Comparison of ENCODE assay signal across 27 mouse cellular contexts in genomic region chr6:92016738-92017137, GRCm38 (mm10). TPM values are rescaled to one million over a fixed set of nuclear protein-coding genes. Genes with fewer than 3 reads are reported as not detected.
DNase-seq lines count a peak whose midpoint lies in the region; ATAC-seq and TF ChIP-seq lines count a peak whose summit lies in the region.
"Had no signal": no experiment of that assay in that cellular context is flagged by ENCODE, and none has a peak within 500 bp of the region (broad histone marks: within the 10 kb centered on the region; RNA-seq: fewer than 3 reads in every experiment).

No protein-coding gene starts in this region.

- H3K4me2 ChIP-seq in midbrain, postnatal 0 days (ENCODE audit: low read depth, low read length, poor library complexity, severe bottlenecking) = no peak overlapping the region
- no peak overlapping the region for H3K4me2 ChIP-seq in midbrain, embryonic 16.5 days (ENCODE audit: low read length)
- H3K4me2 ChIP-seq: heart, embryonic 12.5 days; limb, embryonic 13.5 days; liver, embryonic 11.5 days; lung, embryonic 15.5 days; midbrain, embryonic 15.5 days; neural tube, embryonic 12.5 days had no signal

- TF ChIP-seq EP300 in heart, adult 2 months (IDR thresholded peaks at IDR 0.05; ENCODE audit: insufficient read depth, low read depth, low read length) = no peak

- no peaks in the 10 kb centered on the region for H3K27me3 ChIP-seq in heart, adult 2 months (ENCODE audit: control insufficient read depth, insufficient read depth, low read length)
- H3K27me3 ChIP-seq in midbrain, postnatal 0 days (ENCODE audit: insufficient read depth, low read length) = no peaks in the 10 kb centered on the region
- H3K27me3 ChIP-seq in midbrain, embryonic 16.5 days (ENCODE audit: control insufficient read depth, insufficient read depth, low read depth, low read length) = no peaks in the 10 kb centered on the region
- H3K27me3 ChIP-seq: heart, embryonic 12.5 days; limb, embryonic 13.5 days; lung, embryonic 15.5 days; midbrain, embryonic 15.5 days; neural tube, embryonic 12.5 days had no signal

- intact Hi-C loops in heart, adult 2 months (cut with DNase I) = loop anchor here (10.0 kb wide), 1 partner anchor 48 kb away; no protein-coding TSS in a partner anchor

- H3K9ac ChIP-seq in heart, adult 2 months (ENCODE audit: low read depth, low read length) = peak overlapping the region; percentile 14; the same call in 1 of the 2 replicates
- no peak overlapping the region for H3K9ac ChIP-seq in midbrain, postnatal 0 days (replicated peaks; ENCODE audit: low read length, poor library complexity, severe bottlenecking)
- no peak overlapping the region for H3K9ac ChIP-seq in midbrain, embryonic 16.5 days (ENCODE audit: low read depth, low read length)
- H3K9ac ChIP-seq: heart, embryonic 12.5 days; limb, embryonic 13.5 days; lung, embryonic 15.5 days; midbrain, embryonic 15.5 days; neural tube, embryonic 12.5 days had no signal

- H3K79me2 ChIP-seq in heart, adult 2 months (replicated peaks; ENCODE audit: control insufficient read depth, insufficient read depth, low read length) = no peaks in the 10 kb centered on the region; the same call in 1 of the 2 replicates

- 71% methylated on average over 6 of the region's 6 CpGs for WGBS in heart, adult 2 months
- 76% methylated on average over 6 of the region's 6 CpGs for WGBS in midbrain, postnatal 0 days
- WGBS in midbrain, embryonic 16.5 days = 71% methylated on average over 6 of the region's 6 CpGs

- peak; percentile 38 to 53 for DNase-seq in cerebellum, postnatal 14 days
- DNase-seq in cerebellum, adult 18-20 months = no peak
- no peak for DNase-seq in heart, adult 2 months
- DNase-seq in heart, postnatal 4 days = no peak
- peak; percentile 44 for DNase-seq in midbrain, postnatal 0 days (ENCODE audit: low spot score)
- DNase-seq in kidney, postnatal 4 days = no peak
- DNase-seq: adrenal gland, adult 2 months; adrenal gland, postnatal 36 days; cerebellum, adult 9-10 months; gastrocnemius, postnatal 25 days; heart, adult 18-20 months; kidney, adult 11 months; kidney, postnatal 14 days; thymus, postnatal 4 days had no signal

- H3K36me3 ChIP-seq in heart, adult 2 months (ENCODE audit: control insufficient read depth, insufficient read depth, low read length) = peaks cover 2% of the 10 kb centered on the region; the same call in 1 of the 2 replicates
- H3K36me3 ChIP-seq in midbrain, postnatal 0 days (ENCODE audit: insufficient read depth, low read length) = no peaks in the 10 kb centered on the region
- no peaks in the 10 kb centered on the region for H3K36me3 ChIP-seq in midbrain, embryonic 16.5 days (ENCODE audit: control insufficient read depth, insufficient read depth, low read length)
- H3K36me3 ChIP-seq: heart, embryonic 12.5 days; limb, embryonic 13.5 days; lung, embryonic 15.5 days; midbrain, embryonic 10.5 days; midbrain, embryonic 15.5 days; neural tube, embryonic 12.5 days had no signal

- peak overlapping the region; percentile 10 for H3K27ac ChIP-seq in heart, adult 2 months
- H3K27ac ChIP-seq in midbrain, postnatal 0 days (ENCODE audit: low read depth, low read length) = 0 out of 2 replicates have a peak overlapping the region, but pooled peaks have one; percentile 27
- H3K27ac ChIP-seq in midbrain, embryonic 16.5 days (ENCODE audit: low read length) = no peak overlapping the region
- H3K27ac ChIP-seq: limb, embryonic 13.5 days; lung, embryonic 15.5 days; midbrain, embryonic 10.5 days; midbrain, embryonic 15.5 days; neural tube, embryonic 12.5 days had no signal

- H3K4me1 ChIP-seq in heart, adult 2 months (ENCODE audit: control insufficient read depth, insufficient read depth, low read length) = peaks cover 38% of the 10 kb centered on the region
- peaks cover 5% of the 10 kb centered on the region; the same call in 1 of the 2 replicates for H3K4me1 ChIP-seq in midbrain, postnatal 0 days (ENCODE audit: insufficient read depth, low read length)
- H3K4me1 ChIP-seq in midbrain, embryonic 16.5 days (ENCODE audit: control insufficient read depth, insufficient read depth, low read length) = peaks cover 4% of the 10 kb centered on the region; the same call in 1 of the 2 replicates
- H3K4me1 ChIP-seq: midbrain, embryonic 10.5 days; midbrain, embryonic 15.5 days; neural tube, embryonic 12.5 days had no signal

- TF ChIP-seq POLR2A in heart, adult 2 months (IDR thresholded peaks at IDR 0.05; ENCODE audit: insufficient read depth, low read depth, low read length) = no peak

- H3K9me3 ChIP-seq in midbrain, postnatal 0 days (ENCODE audit: low read length) = no peaks in the 10 kb centered on the region
- no peaks in the 10 kb centered on the region for H3K9me3 ChIP-seq in midbrain, embryonic 16.5 days (replicated peaks; ENCODE audit: control insufficient read depth, low read length, poor library complexity, severe bottlenecking)
- H3K9me3 ChIP-seq: heart, embryonic 12.5 days; limb, embryonic 13.5 days; lung, embryonic 15.5 days; midbrain, embryonic 10.5 days; midbrain, embryonic 15.5 days; neural tube, embryonic 12.5 days had no signal

- no peak for TF ChIP-seq CTCF in heart, adult 2 months (IDR thresholded peaks at IDR 0.05)
- no peak for TF ChIP-seq CTCF in midbrain, postnatal 0 days (IDR thresholded peaks at IDR 0.05)

- ATAC-seq in midbrain, postnatal 0 days (ENCODE audit: low FRiP score) = no peak
- ATAC-seq in midbrain, embryonic 16.5 days = no peak
- ATAC-seq: activated CD4-positive, CD25-positive, alpha-beta regulatory T cell, adult 4 months; inflammation-experienced regulatory T-cells, adult 6 months; midbrain, embryonic 15.5 days had no signal

- no peak overlapping the region for H3K4me3 ChIP-seq in heart, adult 2 months
- H3K4me3 ChIP-seq in midbrain, postnatal 0 days (ENCODE audit: low read depth, low read length) = no peak overlapping the region
- H3K4me3 ChIP-seq in midbrain, embryonic 16.5 days (ENCODE audit: low read depth, low read length) = no peak overlapping the region
- H3K4me3 ChIP-seq: erythroblast, embryonic 14.5 days; heart, embryonic 12.5 days; limb, embryonic 13.5 days; lung, embryonic 15.5 days; midbrain, embryonic 10.5 days; midbrain, embryonic 15.5 days; myocyte; neural tube, embryonic 12.5 days had no signal

RNA-seq across cellular contexts. Expression of gene Fgd5, which starts 38.1 kb away (rescaled TPM):
- 10 to 100 TPM; 21.0 to 21.8 TPM for total RNA-seq in heart, adult 2 months (2021)
- 12.7 and 18.4 TPM in 2 replicates for polyA plus RNA-seq in heart, adult 2 months (2012; rRNA removed)
- 10 to 100 TPM; 24.8 to 26.4 TPM for total RNA-seq in heart, postnatal 4 days (2021)
- 13.8 TPM in 2 replicates for total RNA-seq in midbrain, postnatal 0 days (2014; rRNA removed)
- 7.9 and 8.1 TPM in 2 replicates for polyA plus RNA-seq in midbrain, postnatal 0 days (2015; fragmentation: Nextera tagmentation; extraction: Ambion mirVana)
- polyA plus RNA-seq in midbrain, embryonic 16.5 days (2015; fragmentation: Nextera tagmentation; extraction: Ambion mirVana) = 10.0 and 11.2 TPM in 2 replicates
- total RNA-seq: MEL had no signal
- polyA plus RNA-seq: inflammation-experienced regulatory T-cells, adult 6 months; myocyte had no signal

Comparison
In these comparisons a context has a peak if more than half of its experiments do, and no peak if none do; other contexts are left out.
1. DNase-seq: peak in cerebellum, postnatal 14 days (2 of 2) and midbrain, postnatal 0 days (single experiment); none in cerebellum, adult 18-20 months (0 of 2), heart, adult 2 months (0 of 2), heart, postnatal 4 days (single experiment) and kidney, postnatal 4 days (0 of 2).